Mouse (Mus musculus): Measurements from ENCODE around the gene Mup17. TPM values are rescaled to one million over a fixed set of nuclear protein-coding genes. Genes with fewer than 3 reads are reported as not detected.

The Mup17 gene
- polyA plus RNA-seq (2021; fragmentation: Nextera tagmentation) = not detected in 2 replicates
- long read RNA-seq, experiment 1 = 0 reads
- long read RNA-seq, experiment 2 = 0 reads

GRCm38 (mm10) chr4:61595771-61596170, at the start of gene Mup17:
Gene Mup17, minus strand, starts transcription at chr4:61595871.

Other genes with a start within 250 kb of the Mup17 start
- gene Mup15, start 156.1 kb downstream of the Mup17 start, polyA plus RNA-seq (2021; fragmentation: Nextera tagmentation) = not detected in 2 replicates
- gene Mup16, start 76.3 kb downstream of the Mup17 start, polyA plus RNA-seq (2021; fragmentation: Nextera tagmentation) = not detected in 2 replicates
- not detected in 2 replicates for gene Mup18, start 78.3 kb upstream of the Mup17 start, polyA plus RNA-seq (2021; fragmentation: Nextera tagmentation)
- gene Mup19, start 186.4 kb upstream of the Mup17 start, polyA plus RNA-seq (2021; fragmentation: Nextera tagmentation) = not detected in 2 replicates
- 0.22 and 0.45 TPM in 2 replicates for gene Mup5, start 239.4 kb upstream of the Mup17 start, polyA plus RNA-seq (2021; fragmentation: Nextera tagmentation)